Mouse (Mus musculus) intestine, postnatal 0 days (tissue): ENCODE results near the gene Mrtfa. TPM values are rescaled to one million over a fixed set of nuclear protein-coding genes. Genes with fewer than 3 reads are reported as not detected.

Experiments
- ATAC-seq: fragments of 200-750 bp; cut with Nextera tagmentation; 2 replicates; pipeline ENCODE4 v1.8.0; 2017; ENCODE audit warnings: mild to moderate bottlenecking, moderate TSS enrichment, moderate library complexity
- H3K27ac ChIP-seq: fragments of 300-500 bp; sonication (generic); 2 replicates; pipeline ENCODE4 v1.5.1; 2014; ENCODE audit warnings: mild to moderate bottlenecking, low read depth, low read length, moderate library complexity
- H3K27me3 ChIP-seq: fragments of 300-500 bp; sonication (generic); replicated peaks from 2 replicates; pipeline ENCODE4 v1.6.1; 2014; ENCODE audit warnings: low read length, mixed read lengths; ENCODE audit not compliant: control insufficient read depth, insufficient read depth
- H3K36me3 ChIP-seq: fragments of 300-500 bp; sonication (generic); 2 replicates; pipeline ENCODE4 v1.6.1; 2014; ENCODE audit warnings: mild to moderate bottlenecking, moderate library complexity; ENCODE audit not compliant: control insufficient read depth, insufficient read depth
- H3K4me1 ChIP-seq: fragments of 300-500 bp; sonication (generic); replicated peaks from 2 replicates; pipeline ENCODE4 v1.6.1; 2014; ENCODE audit warnings: antibody characterized with exemption, low read length, mixed read lengths; ENCODE audit not compliant: control insufficient read depth, insufficient read depth
- H3K4me2 ChIP-seq: fragments of 300-500 bp; sonication (generic); replicated peaks from 2 replicates; pipeline ENCODE4 v1.6.1; 2014; ENCODE audit warnings: low read depth, mild to moderate bottlenecking, moderate library complexity
- H3K4me3 ChIP-seq: fragments of 300-500 bp; sonication (generic); 2 replicates; pipeline ENCODE4 v1.5.1; 2014; ENCODE audit warnings: low read depth, low read length
- H3K9ac ChIP-seq: fragments of 300-500 bp; sonication (generic); 2 replicates; pipeline ENCODE4 v1.6.1; 2014; ENCODE audit warnings: mild to moderate bottlenecking, low read depth, low read length
- H3K9me3 ChIP-seq: fragments of 300-500 bp; sonication (generic); 2 replicates; pipeline ENCODE4 v1.6.1; 2016; ENCODE audit warnings: mixed run types; ENCODE audit not compliant: control insufficient read depth
- CTCF ChIP-seq: sonication (generic); IDR thresholded peaks from 2 replicates; pipeline ENCODE4 v1.5.1; 2016; ENCODE audit warnings: low read depth, mild to moderate bottlenecking, control low read depth, antibody characterized with exemption, moderate library complexity
- WGBS: fragments of 180-500 bp; shearing (Covaris S2); extraction: QIAGEN DNeasy Blood & Tissue Kit; methylation state at CpG from one replicate; pipeline ENCODE4 v1.1.7; 2014; 5-methylcytosine and 5-hydroxymethylcytosine counted together
- polyA plus RNA-seq: library from polyadenylated mRNA; unstranded; fragments of >200 nt; fragmentation: Nextera tagmentation; extraction: Ambion mirVana; gene quantifications from 2 replicates; pipeline ENCODE4 v1.2.1, GENCODE M21; 2015

Mrtfa gene
- polyA plus RNA-seq, 1 experiment from 2014 or later, result 9.0 TPM

GRCm38 (mm10) chr15:81027378-81028173 is 163.0 kb downstream of the Mrtfa start:
- Histone ChIP-seq H3K36me3 (peaks cover under 1% of the 10 kb centered on the region; the same call in 1 of the 2 replicates), H3K27ac (no peak overlapping the region), H3K27me3 (no peaks in the 10 kb centered on the region), H3K9ac (no peak overlapping the region), H3K4me1 (peaks cover 11% of the 10 kb centered on the region; the same call in 1 of the 2 replicates), H3K9me3 (no peaks in the 10 kb centered on the region), H3K4me3 (no peak overlapping the region), H3K4me2 (no peak overlapping the region)
- WGBS, result 32% methylated on average over 8 of the region's 8 CpGs
- peak; percentile 94 for TF ChIP-seq CTCF
- peak; percentile 52; the same call in 1 of the 2 replicates for ATAC-seq

- TF ChIP-seq CTCF, result no peak
- 79% methylated on average over 5 of the region's 5 CpGs for WGBS
- Histone ChIP-seq H3K36me3 (peaks cover 6% of the 10 kb centered on the region; the same call in 1 of the 2 replicates), H3K4me2 (no peak overlapping the region), H3K4me3 (no peak overlapping the region), H3K27ac (no peak overlapping the region), H3K27me3 (no peaks in the 10 kb centered on the region), H3K4me1 (0 out of 2 replicates have a peak, but pooled peaks cover 8% of the 10 kb centered on the region), H3K9ac (no peak overlapping the region), H3K9me3 (no peaks in the 10 kb centered on the region)
- no peak for ATAC-seq
These were observed 163.7 kb downstream of the Mrtfa start for GRCm38 (mm10) chr15:81026901-81027300.

- Histone ChIP-seq H3K4me2 (no peak overlapping the region), H3K9me3 (no peaks in the 10 kb centered on the region), H3K4me3 (no peak overlapping the region), H3K4me1 (no peaks in the 10 kb centered on the region), H3K27me3 (no peaks in the 10 kb centered on the region), H3K9ac (no peak overlapping the region), H3K36me3 (peaks cover 36% of the 10 kb centered on the region), H3K27ac (no peak overlapping the region)
- TF ChIP-seq CTCF, result no peak
- ATAC-seq, result no peak
- 93% methylated on average over 9 of the region's 9 CpGs for whole genome bisulfite sequencing
These were observed 166.7 kb downstream of the Mrtfa start for GRCm38 (mm10) chr15:81023842-81024241.

- no peak overlapping the region for H3K4me2 ChIP-seq
- H3K4me1 ChIP-seq, result no peaks in the 10 kb centered on the region
- no peak overlapping the region for H3K9ac ChIP-seq
- H3K36me3 ChIP-seq, result peaks cover 49% of the 10 kb centered on the region
- H3K27me3 ChIP-seq, result no peaks in the 10 kb centered on the region
- no peak for TF ChIP-seq CTCF
- H3K27ac ChIP-seq, result no peak overlapping the region
- WGBS, result 67% methylated on average over 7 of the region's 7 CpGs
- H3K9me3 ChIP-seq, result no peaks in the 10 kb centered on the region
- ATAC-seq, result no peak
- H3K4me3 ChIP-seq, result no peak overlapping the region
These were observed 168.1 kb downstream of the Mrtfa start for GRCm38 (mm10) chr15:81022437-81022836.

- no peak for TF ChIP-seq CTCF
- Histone ChIP-seq H3K4me2 (no peak overlapping the region), H3K27me3 (no peaks in the 10 kb centered on the region), H3K9me3 (no peaks in the 10 kb centered on the region), H3K4me1 (no peaks in the 10 kb centered on the region), H3K9ac (no peak overlapping the region), H3K27ac (no peak overlapping the region; the same call in 1 of the 2 replicates), H3K4me3 (no peak overlapping the region), H3K36me3 (peaks cover 60% of the 10 kb centered on the region)
- no peak; the same call in 1 of the 2 replicates for ATAC-seq
- 87% methylated on average over 6 of the region's 6 CpGs for WGBS
These were observed 169.2 kb downstream of the Mrtfa start for GRCm38 (mm10) chr15:81021377-81021776.

GRCm38 (mm10) chr15:81017308-81017707 is 173.2 kb downstream of the Mrtfa start:
- H3K9ac ChIP-seq, result no peak overlapping the region
- peaks cover 90% of the 10 kb centered on the region for H3K36me3 ChIP-seq
- H3K4me2 ChIP-seq, result no peak overlapping the region
- H3K9me3 ChIP-seq, result no peaks in the 10 kb centered on the region
- TF ChIP-seq CTCF, result no peak
- ATAC-seq, result no peak
- no peak overlapping the region for H3K4me3 ChIP-seq
- H3K27ac ChIP-seq, result no peak overlapping the region
- 88% methylated on average over 7 of the region's 7 CpGs for WGBS
- H3K27me3 ChIP-seq, result no peaks in the 10 kb centered on the region
- no peaks in the 10 kb centered on the region for H3K4me1 ChIP-seq
